Mouse (Mus musculus): ENCODE measurements around the gene Wnt9b. TPM values are rescaled to one million over a fixed set of nuclear protein-coding genes. Genes with fewer than 3 reads are reported as not detected.

The Wnt9b gene
- total and polyA plus RNA-seq, 3 experiments = not detected

DNA sequence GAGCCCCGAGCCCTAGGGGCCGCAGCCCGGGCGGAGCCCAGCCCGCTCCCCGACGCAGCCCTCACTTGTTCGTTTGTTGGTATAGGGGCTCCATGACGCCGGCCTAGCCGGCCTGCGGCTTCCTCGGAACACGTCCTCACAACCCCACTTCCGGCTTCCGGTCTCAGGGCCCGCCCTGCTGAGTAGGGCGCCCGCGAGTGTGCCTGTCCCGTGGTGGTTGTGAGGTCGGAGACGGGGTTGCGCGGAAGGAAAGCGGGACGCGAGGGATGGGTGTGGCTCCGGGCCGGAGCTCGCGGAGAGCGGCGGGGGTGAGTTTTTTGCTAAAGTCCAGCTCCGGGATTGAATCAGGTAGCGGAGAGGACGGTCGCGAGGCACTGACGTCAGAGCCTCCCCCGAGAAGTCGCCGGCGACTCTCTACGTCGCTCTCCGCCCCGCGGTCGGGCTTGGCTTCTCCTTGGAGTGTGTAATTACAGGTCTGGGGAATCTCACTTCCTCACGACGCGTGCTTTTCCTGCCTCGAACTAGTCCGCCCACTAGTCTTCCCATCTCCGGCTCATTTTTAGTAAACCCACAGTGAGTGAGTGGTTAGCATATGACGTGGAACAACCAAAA lies 52.0 kb downstream of the Wnt9b start, which contains the start of gene Gosr2 (continued):
- TF ChIP-seq NRF1 (IDR thresholded peaks at IDR 0.05; ENCODE audit: insufficient read depth, low read depth, low read length, poor library complexity, severe bottlenecking) (0 out of 2 replicates have a peak, but pooled peaks have one; percentile 7), ZKSCAN1 (IDR thresholded peaks at IDR 0.05; ENCODE audit: low read depth, low read length) (no peak), USF1 (IDR thresholded peaks at IDR 0.05; ENCODE audit: low read depth, low read length) (no peak), RAD21 (IDR thresholded peaks at IDR 0.05; ENCODE audit: low read depth, low read length) (no peak), RCOR1 (IDR thresholded peaks at IDR 0.05; ENCODE audit: low read depth, low read length) (0 out of 2 replicates have a peak, but pooled peaks have one; percentile 8), TCF12 (IDR thresholded peaks at IDR 0.05; ENCODE audit: low read depth, low read length) (no peak; the same call in none of the 2 replicates), TBP (IDR thresholded peaks at IDR 0.05; ENCODE audit: low read depth, low read length) (peak; percentile 75), POLR2AphosphoS2 (IDR thresholded peaks at IDR 0.05; ENCODE audit: low read length) (no peak; the same call in 1 of the 2 replicates), ZNF384 (IDR thresholded peaks at IDR 0.05; ENCODE audit: low read depth, low read length) (no peak), GABPA (IDR thresholded peaks at IDR 0.05; ENCODE audit: low read depth, low read length) (no peak; the same call in 1 of the 2 replicates), CTCF (IDR thresholded peaks at IDR 0.05 in 2 of 3, conservative IDR thresholded peaks at IDR 0.05 in 1 of 3; ENCODE audit: control insufficient read depth in 1 of 3, insufficient read depth in 1 of 3, low read depth in 2 of 3, low read length in 3 of 3, poor library complexity in 1 of 3, severe bottlenecking in 1 of 3) (no peak; a peak in 1 of 6 replicates)

DNA sequence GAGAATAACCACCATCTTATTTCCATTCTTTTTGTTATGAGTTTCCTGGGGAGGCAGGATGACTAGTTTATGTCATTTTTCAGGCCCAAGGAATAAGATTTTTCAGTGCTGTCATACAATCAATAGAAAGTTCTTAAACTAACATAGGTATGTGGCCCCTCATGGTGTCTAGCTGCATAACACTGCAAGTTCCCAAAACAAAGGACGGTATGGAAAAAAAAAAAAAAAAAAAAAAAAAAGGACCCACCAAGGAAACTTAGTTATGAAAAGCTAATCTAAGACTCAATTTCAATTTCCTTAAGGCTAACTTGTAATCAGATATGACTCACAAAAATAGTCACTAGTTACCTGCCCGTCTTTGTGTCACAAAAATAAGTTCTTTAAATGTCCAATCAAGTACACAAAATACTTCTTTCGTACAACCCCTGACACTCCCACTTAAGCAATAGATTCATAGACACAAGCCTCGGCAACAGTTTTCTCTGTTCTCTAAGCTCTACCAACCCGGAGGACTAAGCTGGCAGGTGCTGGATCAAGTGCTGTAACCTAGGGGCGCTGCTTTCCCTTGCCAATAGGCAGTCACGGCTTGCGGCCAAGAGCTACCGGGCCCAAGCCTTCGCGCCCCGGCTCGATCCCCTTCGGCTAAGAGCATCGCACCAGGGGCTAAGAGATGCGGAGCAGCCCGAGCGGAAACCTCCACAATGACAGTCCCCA lies 52.6 kb downstream of the Wnt9b start:
- H3K36me3 ChIP-seq (ENCODE audit: control insufficient read depth in 1 of 2, insufficient read depth in 2 of 2, low read length in 2 of 2) = peaks cover 6 to 9% of the 10 kb centered on the region in 2 experiments

DNA sequence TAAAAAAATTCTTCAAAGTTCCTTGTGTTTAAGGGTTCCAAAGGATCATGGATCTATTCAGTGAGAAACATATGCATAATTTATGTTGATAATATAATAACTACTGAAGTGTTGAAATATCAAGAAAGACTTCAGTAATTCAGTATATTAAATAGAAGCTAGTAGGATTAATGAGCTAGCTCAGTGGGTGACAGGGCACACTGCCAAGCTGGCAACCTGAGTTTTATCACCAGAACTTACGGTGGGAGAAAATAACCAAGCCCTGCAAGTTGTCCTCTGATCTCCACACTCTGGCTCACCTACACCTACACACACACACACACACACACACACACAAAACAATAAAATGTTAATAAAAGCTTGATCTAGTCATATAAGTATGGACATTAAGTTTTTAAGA lies 56.4 kb downstream of the Wnt9b start:
- Histone ChIP-seq H3K4me1 (ENCODE audit: control insufficient read depth in 1 of 2, insufficient read depth in 2 of 2, low read length in 2 of 2) (peaks cover 1 to 2% of the 10 kb centered on the region in 2 experiments; a peak in 3 of 4 replicates), H3K27me3 (ENCODE audit: control insufficient read depth in 1 of 2, insufficient read depth in 2 of 2, low read length in 2 of 2) (no peaks in the 10 kb centered on the region), H3K27ac (ENCODE audit: control insufficient read depth, low read depth, low read length) (no peak overlapping the region), H3K36me3 (ENCODE audit: control insufficient read depth in 1 of 2, insufficient read depth in 2 of 2, low read length in 2 of 2) (peaks cover 6 to 8% of the 10 kb centered on the region in 2 experiments), H3K9ac (ENCODE audit: control insufficient read depth, low read depth, low read length, poor library complexity, severe bottlenecking) (no peak overlapping the region), H3K4me3 (ENCODE audit: control insufficient read depth in 1 of 2, insufficient read depth in 1 of 2, low read depth in 2 of 2, low read length in 2 of 2) (no peak overlapping the region), H3K9me3 (replicated peaks; ENCODE audit: insufficient read depth, low read length) (no peaks in the 10 kb centered on the region), H3K79me2 (ENCODE audit: control insufficient read depth, insufficient read depth, low read length, poor library complexity) (peaks cover 46% of the 10 kb centered on the region)
- DNase-seq (ENCODE audit: low read depth, low spot score) = no peak
- TF ChIP-seq MYC (IDR thresholded peaks at IDR 0.05; ENCODE audit: low read depth, low read length) (no peak), MYB (IDR thresholded peaks at IDR 0.05; ENCODE audit: low read depth, low read length) (no peak), USF1 (IDR thresholded peaks at IDR 0.05; ENCODE audit: low read depth, low read length) (no peak), MAFK (IDR thresholded peaks at IDR 0.05; ENCODE audit: borderline replicate concordance, low read depth, low read length) (no peak), ELF1 (IDR thresholded peaks at IDR 0.05; ENCODE audit: low read depth, low read length) (no peak)

More for the DNA sequence above, 52.6 kb downstream of the Wnt9b start:
- TF ChIP-seq ZMIZ1 (IDR thresholded peaks at IDR 0.05; ENCODE audit: low read depth, low read length) (no peak), RAD21 (IDR thresholded peaks at IDR 0.05; ENCODE audit: low read depth, low read length) (no peak), EP300 (IDR thresholded peaks at IDR 0.05; ENCODE audit: low read depth in 1 of 2, low read length in 2 of 2) (no peak), MEF2A (IDR thresholded peaks at IDR 0.05; ENCODE audit: extremely low read depth, insufficient replicate concordance, low read depth, low read length, poor library complexity, severe bottlenecking) (no peak), UBTF (IDR thresholded peaks at IDR 0.05; ENCODE audit: borderline replicate concordance, insufficient read depth, low read depth, low read length) (0 out of 2 replicates have a peak, but pooled peaks have one; percentile 63), GABPA (IDR thresholded peaks at IDR 0.05; ENCODE audit: low read depth, low read length) (no peak), TBP (IDR thresholded peaks at IDR 0.05; ENCODE audit: low read depth, low read length) (no peak), ZNF384 (IDR thresholded peaks at IDR 0.05; ENCODE audit: low read depth, low read length) (peak; percentile 26; the same call in 1 of the 2 replicates), MAZ (IDR thresholded peaks at IDR 0.05; ENCODE audit: low read depth, low read length) (no peak), HCFC1 (IDR thresholded peaks at IDR 0.05; ENCODE audit: low read depth, low read length) (no peak), MYC (IDR thresholded peaks at IDR 0.05; ENCODE audit: low read depth, low read length) (no peak)
- Histone ChIP-seq H3K4me3 (ENCODE audit: control insufficient read depth in 1 of 2, insufficient read depth in 1 of 2, low read depth in 2 of 2, low read length in 2 of 2) (peak overlapping the region; percentile 86 to 90), H3K9ac (ENCODE audit: control insufficient read depth, low read depth, low read length, poor library complexity, severe bottlenecking) (peak overlapping the region; percentile 90), H3K27ac (ENCODE audit: control insufficient read depth, low read depth, low read length) (peak overlapping the region; percentile 90), H3K27me3 (ENCODE audit: control insufficient read depth in 1 of 2, insufficient read depth in 2 of 2, low read length in 2 of 2) (no peaks in the 10 kb centered on the region; a peak in 1 of 4 replicates), H3K4me1 (ENCODE audit: control insufficient read depth in 1 of 2, insufficient read depth in 2 of 2, low read length in 2 of 2) (peaks cover 2 to 3% of the 10 kb centered on the region in 2 experiments; a peak in 3 of 4 replicates), H3K79me2 (ENCODE audit: control insufficient read depth, insufficient read depth, low read length, poor library complexity) (peaks cover 29% of the 10 kb centered on the region), H3K9me3 (replicated peaks; ENCODE audit: insufficient read depth, low read length) (no peaks in the 10 kb centered on the region)
- DNase-seq (ENCODE audit: low read depth, low spot score) = no peak

Measured in MEL (cell line).